Mouse (Mus musculus): ENCODE results near the gene Gpatch2l. TPM values are rescaled to one million over a fixed set of nuclear protein-coding genes. Genes with fewer than 3 reads are reported as not detected.

The Gpatch2l gene
- total RNA-seq, 1 experiment, result 13.4 TPM

- H3K4me3 ChIP-seq (ENCODE audit: insufficient read depth in 1 of 2, low read depth in 1 of 2, low read length in 2 of 2, poor library complexity in 1 of 2, severe bottlenecking in 1 of 2), result no peak overlapping the region
- no peaks in the 10 kb centered on the region for H3K9me3 ChIP-seq (ENCODE audit: control insufficient read depth, insufficient read depth, low read depth, low read length)
- H3K36me3 ChIP-seq (ENCODE audit: control insufficient read depth, insufficient read depth, low read length, poor library complexity, severe bottlenecking), result peaks cover 3% of the 10 kb centered on the region; the same call in 1 of the 2 replicates
- H3K9ac ChIP-seq (ENCODE audit: insufficient read depth, low read depth, low read length, poor library complexity, severe bottlenecking), result no peak overlapping the region
- no peak for DNase-seq (ENCODE audit: low read depth, low spot score)
- no peak overlapping the region for H3K27ac ChIP-seq (ENCODE audit: insufficient read depth, low read depth, low read length, poor library complexity, severe bottlenecking)
- no peaks in the 10 kb centered on the region for H3K4me1 ChIP-seq (ENCODE audit: control insufficient read depth in 2 of 2, insufficient read depth in 2 of 2, low read length in 2 of 2, poor library complexity in 1 of 2)
- in situ Hi-C loops (cut with MboI; ENCODE audit: low sequenced_read_pairs in 2 of 2, unreplicated experiment in 2 of 2), result no loop called here
- TF ChIP-seq ZNF384 (IDR thresholded peaks at IDR 0.05; ENCODE audit: low read depth, low read length) (no peak), HCFC1 (IDR thresholded peaks at IDR 0.05; ENCODE audit: borderline replicate concordance, insufficient read depth, low read length) (no peak), ZC3H11A (IDR thresholded peaks at IDR 0.05; ENCODE audit: borderline replicate concordance, low read depth, low read length) (no peak)
Observed at GRCm38 (mm10) chr12:86280000-86280399, 38.3 kb downstream of the Gpatch2l start.

DNA sequence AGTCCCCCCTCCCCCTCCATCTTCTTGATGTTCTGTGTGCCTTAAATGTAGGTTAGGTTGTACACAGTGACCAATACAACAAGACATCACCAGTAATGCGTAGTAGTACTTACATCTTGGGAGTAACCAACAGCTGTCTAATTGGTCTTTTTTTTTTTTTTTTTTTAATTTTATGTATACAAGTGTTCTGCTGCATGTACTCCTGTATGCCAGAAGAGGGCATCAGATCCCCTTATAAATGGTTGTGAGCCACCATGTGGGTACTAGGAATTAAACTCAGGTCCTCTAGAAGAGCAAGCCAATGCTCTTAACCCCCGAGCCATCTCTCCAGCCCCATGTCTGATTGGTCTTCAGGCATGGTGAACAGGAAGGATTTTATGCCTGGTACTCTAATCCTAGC lies 44.0 kb downstream of the Gpatch2l start:
- H3K9ac ChIP-seq (ENCODE audit: insufficient read depth, low read depth, low read length, poor library complexity, severe bottlenecking), result no peak overlapping the region
- no peak overlapping the region for H3K27ac ChIP-seq (ENCODE audit: insufficient read depth, low read depth, low read length, poor library complexity, severe bottlenecking)
- H3K4me3 ChIP-seq (ENCODE audit: insufficient read depth in 1 of 2, low read depth in 1 of 2, low read length in 2 of 2, poor library complexity in 1 of 2, severe bottlenecking in 1 of 2), result no peak overlapping the region
- H3K4me1 ChIP-seq (ENCODE audit: control insufficient read depth in 2 of 2, insufficient read depth in 2 of 2, low read length in 2 of 2, poor library complexity in 1 of 2), result no peaks in the 10 kb centered on the region
- in situ Hi-C loops (cut with MboI; ENCODE audit: low sequenced_read_pairs in 2 of 2, unreplicated experiment in 2 of 2), result no loop called here
- DNase-seq (ENCODE audit: low read depth, low spot score), result no peak
- no peaks in the 10 kb centered on the region for H3K9me3 ChIP-seq (ENCODE audit: control insufficient read depth, insufficient read depth, low read depth, low read length)
- H3K36me3 ChIP-seq (ENCODE audit: control insufficient read depth, insufficient read depth, low read length, poor library complexity, severe bottlenecking), result peaks cover 7% of the 10 kb centered on the region; the same call in 1 of the 2 replicates
- TF ChIP-seq ZNF384 (IDR thresholded peaks at IDR 0.05; ENCODE audit: low read depth, low read length) (peak; percentile 89), HCFC1 (IDR thresholded peaks at IDR 0.05; ENCODE audit: borderline replicate concordance, insufficient read depth, low read length) (no peak)

- H3K9me3 ChIP-seq (ENCODE audit: control insufficient read depth, insufficient read depth, low read depth, low read length), result no peaks in the 10 kb centered on the region
- no peak overlapping the region for H3K9ac ChIP-seq (ENCODE audit: insufficient read depth, low read depth, low read length, poor library complexity, severe bottlenecking)
- TF ChIP-seq CHD2 (IDR thresholded peaks at IDR 0.05; ENCODE audit: low read depth, low read length), result no peak
- TF ChIP-seq ZC3H11A (IDR thresholded peaks at IDR 0.05; ENCODE audit: borderline replicate concordance, low read depth, low read length), result peak; percentile 85
- no peaks in the 10 kb centered on the region for H3K36me3 ChIP-seq (ENCODE audit: control insufficient read depth, insufficient read depth, low read length, poor library complexity, severe bottlenecking)
- H3K4me3 ChIP-seq (ENCODE audit: insufficient read depth in 1 of 2, low read depth in 1 of 2, low read length in 2 of 2, poor library complexity in 1 of 2, severe bottlenecking in 1 of 2), result no peak overlapping the region
- no peaks in the 10 kb centered on the region for H3K4me1 ChIP-seq (ENCODE audit: control insufficient read depth in 2 of 2, insufficient read depth in 2 of 2, low read length in 2 of 2, poor library complexity in 1 of 2)
- in situ Hi-C loops (cut with MboI; ENCODE audit: low sequenced_read_pairs in 2 of 2, unreplicated experiment in 2 of 2), result no loop called here
- no peak overlapping the region for H3K27ac ChIP-seq (ENCODE audit: insufficient read depth, low read depth, low read length, poor library complexity, severe bottlenecking)
- DNase-seq (ENCODE audit: low read depth, low spot score), result peak; percentile 45
Observed at GRCm38 (mm10) chr12:86297450-86297849, 55.8 kb downstream of the Gpatch2l start.

GRCm38 (mm10) chr12:86302973-86303372 lies 61.3 kb downstream of the Gpatch2l start:
- H3K4me3 ChIP-seq (ENCODE audit: insufficient read depth in 1 of 2, low read depth in 1 of 2, low read length in 2 of 2, poor library complexity in 1 of 2, severe bottlenecking in 1 of 2), result no peak overlapping the region
- no peak for TF ChIP-seq ZC3H11A (IDR thresholded peaks at IDR 0.05; ENCODE audit: borderline replicate concordance, low read depth, low read length)
- TF ChIP-seq MAFK (IDR thresholded peaks at IDR 0.05; ENCODE audit: insufficient read depth, low read depth, low read length), result no peak
- TF ChIP-seq HCFC1 (IDR thresholded peaks at IDR 0.05; ENCODE audit: borderline replicate concordance, insufficient read depth, low read length), result no peak
- no peak for TF ChIP-seq CHD2 (IDR thresholded peaks at IDR 0.05; ENCODE audit: low read depth, low read length)
- no peak for TF ChIP-seq ZNF384 (IDR thresholded peaks at IDR 0.05; ENCODE audit: low read depth, low read length)
- H3K9me3 ChIP-seq (ENCODE audit: control insufficient read depth, insufficient read depth, low read depth, low read length), result no peaks in the 10 kb centered on the region
- no peak for DNase-seq (ENCODE audit: low read depth, low spot score)
- H3K9ac ChIP-seq (ENCODE audit: insufficient read depth, low read depth, low read length, poor library complexity, severe bottlenecking), result no peak overlapping the region
- H3K27ac ChIP-seq (ENCODE audit: insufficient read depth, low read depth, low read length, poor library complexity, severe bottlenecking), result no peak overlapping the region
- in situ Hi-C loops (cut with MboI; ENCODE audit: low sequenced_read_pairs in 2 of 2, unreplicated experiment in 2 of 2), result loop anchor here in 1 of 2 experiments (25.0 kb wide), 1 partner anchor 309 kb away; no protein-coding TSS in a partner anchor
- H3K36me3 ChIP-seq (ENCODE audit: control insufficient read depth, insufficient read depth, low read length, poor library complexity, severe bottlenecking), result no peaks in the 10 kb centered on the region
- peaks cover 0 to 5% of the 10 kb centered on the region in 2 experiments; a peak in 2 of 4 replicates for H3K4me1 ChIP-seq (ENCODE audit: control insufficient read depth in 2 of 2, insufficient read depth in 2 of 2, low read length in 2 of 2, poor library complexity in 1 of 2)

GRCm38 (mm10) chr12:86305045-86305444 lies 63.4 kb downstream of the Gpatch2l start:
- DNase-seq (ENCODE audit: low read depth, low spot score), result no peak
- Histone ChIP-seq H3K4me1 (ENCODE audit: control insufficient read depth in 2 of 2, insufficient read depth in 2 of 2, low read length in 2 of 2, poor library complexity in 1 of 2) (peaks cover 0 to 7% of the 10 kb centered on the region in 2 experiments; a peak in 2 of 4 replicates), H3K4me3 (ENCODE audit: insufficient read depth in 1 of 2, low read depth in 1 of 2, low read length in 2 of 2, poor library complexity in 1 of 2, severe bottlenecking in 1 of 2) (peak overlapping the region; percentile 20 to 88; a peak in 2 of 4 replicates), H3K36me3 (ENCODE audit: control insufficient read depth, insufficient read depth, low read length, poor library complexity, severe bottlenecking) (no peaks in the 10 kb centered on the region), H3K9me3 (ENCODE audit: control insufficient read depth, insufficient read depth, low read depth, low read length) (no peaks in the 10 kb centered on the region), H3K9ac (ENCODE audit: insufficient read depth, low read depth, low read length, poor library complexity, severe bottlenecking) (peak overlapping the region; percentile 53; the same call in 1 of the 2 replicates), H3K27ac (ENCODE audit: insufficient read depth, low read depth, low read length, poor library complexity, severe bottlenecking) (no peak overlapping the region)
- no peak for TF ChIP-seq ZNF384 (IDR thresholded peaks at IDR 0.05; ENCODE audit: low read depth, low read length)
- TF ChIP-seq ZC3H11A (IDR thresholded peaks at IDR 0.05; ENCODE audit: borderline replicate concordance, low read depth, low read length), result no peak
- no peak for TF ChIP-seq MAFK (IDR thresholded peaks at IDR 0.05; ENCODE audit: insufficient read depth, low read depth, low read length)
- TF ChIP-seq HCFC1 (IDR thresholded peaks at IDR 0.05; ENCODE audit: borderline replicate concordance, insufficient read depth, low read length), result no peak
- TF ChIP-seq CHD2 (IDR thresholded peaks at IDR 0.05; ENCODE audit: low read depth, low read length), result no peak
- in situ Hi-C loops (cut with MboI; ENCODE audit: low sequenced_read_pairs in 2 of 2, unreplicated experiment in 2 of 2), result loop anchor here in 1 of 2 experiments (25.0 kb wide), 1 partner anchor 307 kb away; no protein-coding TSS in a partner anchor

Measured in ES-E14 (cell line).